Mouse (Mus musculus): Measurements from ENCODE around the gene Ppp1r14c. TPM values are rescaled to one million over a fixed set of nuclear protein-coding genes. Genes with fewer than 3 reads are reported as not detected.

The Ppp1r14c gene
- 16.5 and 17.3 TPM in 2 replicates for polyA plus RNA-seq (2012; rRNA removed)

DNA sequence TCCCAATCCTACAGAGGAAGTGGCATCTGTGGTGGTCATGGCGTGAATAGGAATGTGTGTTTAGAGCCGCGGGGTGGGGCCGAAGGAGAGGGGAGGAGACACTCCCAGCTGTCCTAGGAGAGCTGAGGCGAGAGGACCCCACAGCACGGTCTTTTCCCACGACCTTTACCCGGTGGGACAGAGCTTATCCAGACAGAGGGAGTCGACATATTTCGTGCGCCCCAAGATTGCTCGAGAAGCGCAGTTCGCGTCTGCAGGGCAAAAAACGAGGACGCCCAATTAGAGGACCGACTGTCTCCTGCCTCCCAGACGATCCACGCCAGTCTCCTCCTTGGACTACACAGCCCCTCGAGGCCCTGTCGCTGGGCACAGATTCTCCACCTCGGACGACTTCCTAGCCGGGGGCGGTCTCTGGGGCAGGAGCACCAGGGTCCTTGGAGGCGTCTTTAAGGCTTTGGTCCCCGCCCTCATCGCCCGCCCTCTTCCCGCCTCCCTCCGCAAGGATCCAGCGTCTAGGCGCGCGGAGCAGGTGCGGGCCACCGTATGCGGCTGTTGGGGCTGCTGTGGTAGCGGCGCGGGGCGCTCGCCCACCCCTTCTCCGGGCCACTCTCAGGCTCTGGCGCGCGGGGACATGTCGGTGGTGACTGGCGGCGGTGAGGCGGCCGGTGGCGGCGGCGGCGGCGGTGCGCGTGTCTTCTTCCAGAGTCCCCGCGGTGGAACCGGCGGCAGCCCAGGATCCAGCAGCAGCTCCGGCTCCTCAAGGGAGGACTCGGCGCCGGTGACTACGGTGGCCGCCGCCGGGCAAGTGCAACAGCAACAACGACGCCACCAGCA, at the start of gene Ppp1r14c:
Gene Ppp1r14c (plus strand): TSS at position 22 of the 834 bp plus-strand sequence.

Other genes with a start within 250 kb of the Ppp1r14c start
- gene H60c, start 98.3 kb upstream of the Ppp1r14c start, polyA plus RNA-seq (2012; rRNA removed) = 0.05 and 0.45 TPM in 2 replicates
- gene Iyd, start 174.2 kb downstream of the Ppp1r14c start, polyA plus RNA-seq (2012; rRNA removed) = 0.26 and 0.42 TPM in 2 replicates

Measured in central nervous system, embryonic 14 days (tissue).